Mouse (Mus musculus) limb, embryonic 14.5 days (tissue): ENCODE measurements at regions not wholly inside any gene's neighbourhood (a gene's known extent, or its start where the extent isn't known, plus 50 kb on each side); places are given as distances from the start of the nearest gene placed in this dataset.

Experiments used
- ATAC-seq: fragments of 200-750 bp; cut with Nextera tagmentation; 2 replicates; pipeline ENCODE4 v1.8.0; 2017; ENCODE audit warnings: low read depth, moderate number of reproducible peaks, moderate TSS enrichment; ENCODE audit not compliant: low FRiP score
- DNase-seq: peaks from one replicate; pipeline ENCODE4 v3.0.0-alpha.2; 2015; ENCODE audit warnings: low spot score
- H3K27ac ChIP-seq: fragments of 300-500 bp; sonication (generic); replicated peaks from 2 replicates; pipeline ENCODE4 v1.5.1; 2014; ENCODE audit warnings: low read depth, mild to moderate bottlenecking, low read length, moderate library complexity, mixed read lengths
- H3K27me3 ChIP-seq: fragments of 300-500 bp; sonication (generic); 2 replicates; pipeline ENCODE4 v1.6.1; 2014; ENCODE audit warnings: low read length, mixed read lengths; ENCODE audit not compliant: control insufficient read depth, insufficient read depth
- H3K36me3 ChIP-seq: fragments of 300-500 bp; sonication (generic); 2 replicates; pipeline ENCODE4 v1.6.1; 2014; ENCODE audit warnings: mild to moderate bottlenecking, low read length, moderate library complexity, mixed read lengths; ENCODE audit not compliant: control insufficient read depth, insufficient read depth
- H3K4me1 ChIP-seq: fragments of 300-500 bp; sonication (generic); 2 replicates; pipeline ENCODE4 v1.6.1; 2014; ENCODE audit warnings: antibody characterized with exemption, low read length, mixed read lengths; ENCODE audit not compliant: control insufficient read depth, insufficient read depth
- H3K4me2 ChIP-seq: fragments of 300-500 bp; sonication (generic); replicated peaks from 2 replicates; pipeline ENCODE4 v1.6.1; 2014; ENCODE audit warnings: low read depth, mild to moderate bottlenecking, low read length, moderate library complexity; ENCODE audit not compliant: severe bottlenecking
- H3K4me3 ChIP-seq: fragments of 300-500 bp; sonication (generic); replicated peaks from 2 replicates; pipeline ENCODE4 v1.5.1; 2014; ENCODE audit warnings: low read length
- H3K9ac ChIP-seq: fragments of 300-500 bp; sonication (generic); 2 replicates; pipeline ENCODE4 v1.6.1; 2014; ENCODE audit warnings: mild to moderate bottlenecking, low read depth, low read length, moderate library complexity; ENCODE audit not compliant: severe bottlenecking
- H3K9me3 ChIP-seq: fragments of 300-500 bp; sonication (generic); 2 replicates; pipeline ENCODE4 v1.6.1; 2016; ENCODE audit warnings: low read length; ENCODE audit not compliant: control insufficient read depth
- POLR2A ChIP-seq: fragments of 200-500 bp; IDR thresholded peaks from 2 replicates; pipeline ENCODE4 v1.8.0; 2012; ENCODE audit warnings: inconsistent platforms, mild to moderate bottlenecking, moderate library complexity, borderline replicate concordance; ENCODE audit not compliant: insufficient read depth, insufficient read length; ENCODE audit errors: extremely low read depth
- WGBS: fragments of 180-500 bp; shearing (Covaris S2); extraction: QIAGEN DNeasy Blood & Tissue Kit; methylation state at CpG from one replicate; pipeline ENCODE4 v1.1.7; 2014; 5-methylcytosine and 5-hydroxymethylcytosine counted together

GRCm38 (mm10) chr5:128527241-128527640 lies 73.4 kb upstream of the Fzd10 start:
- Histone ChIP-seq H3K36me3 (no peaks in the 10 kb centered on the region), H3K4me3 (no peak overlapping the region), H3K4me1 (0 out of 2 replicates have a peak, but pooled peaks cover 3% of the 10 kb centered on the region), H3K27ac (no peak overlapping the region), H3K9me3 (no peaks in the 10 kb centered on the region), H3K4me2 (no peak overlapping the region), H3K27me3 (no peaks in the 10 kb centered on the region), H3K9ac (no peak overlapping the region)
- WGBS: 54% methylated on average over 8 of the region's 9 CpGs
- ATAC-seq (no peak), DNase-seq (no peak)
- no peak for TF ChIP-seq POLR2A

GRCm38 (mm10) chr5:128526432-128526831 lies 74.2 kb upstream of the Fzd10 start:
- Histone ChIP-seq H3K27ac (no peak overlapping the region), H3K27me3 (no peaks in the 10 kb centered on the region), H3K4me2 (no peak overlapping the region), H3K9me3 (no peaks in the 10 kb centered on the region), H3K36me3 (no peaks in the 10 kb centered on the region), H3K4me1 (0 out of 2 replicates have a peak, but pooled peaks cover 3% of the 10 kb centered on the region), H3K4me3 (no peak overlapping the region), H3K9ac (no peak overlapping the region)
- DNase-seq (no peak), ATAC-seq (no peak)
- TF ChIP-seq POLR2A: no peak
- WGBS: 80% methylated on average over 5 of the region's 5 CpGs

DNA sequence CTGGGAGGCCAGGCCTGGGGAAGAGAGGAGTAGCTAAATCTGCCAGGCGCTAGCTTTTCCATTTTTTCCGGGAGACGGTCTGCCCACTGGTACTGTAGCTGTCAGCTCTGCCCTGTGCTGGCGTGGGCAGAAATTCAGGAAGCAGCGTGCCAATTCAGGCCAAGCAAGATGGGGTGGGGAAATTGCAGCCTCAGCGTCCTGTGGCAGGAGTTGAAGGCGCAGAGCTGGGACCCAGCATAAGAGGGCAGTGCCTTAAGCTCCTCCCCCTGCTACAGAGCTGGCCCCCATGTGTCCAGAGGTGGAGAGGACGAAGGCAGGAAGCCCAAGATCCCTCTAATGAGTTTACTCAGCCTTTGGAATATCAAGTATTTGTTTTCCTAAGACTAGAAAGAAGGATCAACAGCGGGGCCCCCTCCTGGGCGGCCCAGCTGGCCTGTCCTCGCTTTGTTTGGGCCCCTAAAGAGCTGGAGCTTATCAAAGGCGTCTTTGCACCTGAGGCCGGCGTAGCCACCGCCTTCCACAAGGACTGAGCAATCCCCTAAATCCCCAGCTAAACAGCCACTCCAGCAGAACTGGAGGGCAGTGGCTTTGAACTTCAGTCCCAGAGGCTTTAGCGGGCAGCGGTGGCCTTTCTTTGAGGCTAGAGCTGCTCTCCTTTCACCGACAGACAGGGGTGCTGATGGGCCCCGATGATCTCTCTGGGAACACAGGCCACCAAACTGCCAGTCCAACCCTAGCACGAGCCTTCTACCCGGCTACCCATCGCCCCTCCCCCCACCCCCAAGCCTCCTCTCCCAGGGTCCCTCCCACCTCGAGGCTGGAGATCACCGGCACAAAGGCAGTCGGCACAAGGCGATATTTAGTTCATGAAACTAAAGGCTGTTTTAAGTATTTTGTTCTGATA lies 76.0 kb upstream of the Fzd10 start:
- H3K4me2 ChIP-seq: no peak overlapping the region
- no peak for DNase-seq
- no peaks in the 10 kb centered on the region for H3K9me3 ChIP-seq
- no peaks in the 10 kb centered on the region for H3K36me3 ChIP-seq
- 0 out of 2 replicates have a peak, but pooled peaks cover 3% of the 10 kb centered on the region for H3K4me1 ChIP-seq
- no peaks in the 10 kb centered on the region for H3K27me3 ChIP-seq
- no peak overlapping the region for H3K27ac ChIP-seq
- 16% methylated on average over 25 of the region's 26 CpGs for WGBS
- H3K4me3 ChIP-seq: no peak overlapping the region
- no peak for ATAC-seq
- no peak overlapping the region for H3K9ac ChIP-seq
- no peak for TF ChIP-seq POLR2A

GRCm38 (mm10) chr5:128522667-128523066 lies 78.0 kb upstream of the Fzd10 start:
- Histone ChIP-seq H3K27me3 (no peaks in the 10 kb centered on the region), H3K27ac (no peak overlapping the region), H3K4me3 (no peak overlapping the region), H3K9ac (no peak overlapping the region), H3K9me3 (no peaks in the 10 kb centered on the region), H3K36me3 (no peaks in the 10 kb centered on the region), H3K4me1 (0 out of 2 replicates have a peak, but pooled peaks cover 3% of the 10 kb centered on the region), H3K4me2 (no peak overlapping the region)
- WGBS: 30% methylated on average over 5 of the region's 5 CpGs
- DNase-seq (peak; percentile 76), ATAC-seq (no peak)
- TF ChIP-seq POLR2A: no peak

DNA sequence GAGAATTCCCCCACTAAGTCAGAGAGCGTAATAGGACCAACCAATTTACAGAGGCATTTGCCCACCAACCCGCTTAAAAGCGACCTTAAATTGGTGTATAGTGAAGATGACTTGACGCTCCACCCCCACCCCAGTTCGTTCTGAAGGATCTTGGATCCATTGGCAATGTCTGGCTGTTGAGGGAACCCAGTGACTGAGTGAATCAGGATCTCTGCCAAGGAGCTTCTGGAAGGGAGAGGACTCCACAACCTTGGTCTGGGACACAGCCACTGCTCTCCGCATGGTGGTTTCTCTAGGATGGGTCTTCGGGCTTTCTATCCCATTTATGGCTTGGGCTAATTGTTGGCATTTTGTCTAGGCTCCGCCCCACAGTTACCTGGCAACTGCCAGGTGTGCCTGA lies 83.3 kb upstream of the Fzd10 start:
- WGBS: 53% methylated on average over 8 of the region's 8 CpGs
- TF ChIP-seq POLR2A: no peak

More for the DNA sequence above, 83.3 kb upstream of the Fzd10 start:
- no peak overlapping the region for H3K9ac ChIP-seq
- peak; percentile 16 for DNase-seq
- no peaks in the 10 kb centered on the region for H3K9me3 ChIP-seq
- no peaks in the 10 kb centered on the region for H3K36me3 ChIP-seq
- H3K4me2 ChIP-seq: no peak overlapping the region
- no peak for ATAC-seq
- no peak overlapping the region for H3K4me3 ChIP-seq
- H3K27me3 ChIP-seq: no peaks in the 10 kb centered on the region
- no peak overlapping the region for H3K27ac ChIP-seq
- H3K4me1 ChIP-seq: no peaks in the 10 kb centered on the region
